Comparison of ENCODE assay signal across 31 mouse cellular contexts in the genomic region with DNA sequence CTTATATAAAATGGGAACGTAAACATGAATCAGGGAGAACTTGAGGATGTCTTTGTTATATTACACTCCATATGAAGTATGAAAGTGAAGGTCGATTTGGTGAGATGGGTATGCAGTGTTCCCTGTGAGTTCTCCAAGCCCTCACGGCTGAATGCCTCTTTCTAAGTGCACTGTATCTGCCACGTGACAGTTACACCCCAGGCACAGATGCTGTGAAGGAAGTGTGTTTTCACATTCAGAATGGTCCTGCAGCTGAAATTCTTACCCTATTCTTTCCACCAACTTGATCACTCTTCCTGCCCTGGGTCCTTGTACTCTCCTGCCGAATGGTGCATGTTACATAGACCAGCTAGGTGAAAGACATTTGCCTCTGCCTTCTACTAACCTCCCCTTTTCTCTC. TPM values are rescaled to one million over a fixed set of nuclear protein-coding genes. Genes with fewer than 3 reads are reported as not detected.
DNase-seq lines count a peak whose midpoint lies in the region; ATAC-seq and TF ChIP-seq lines count a peak whose summit lies in the region.
"Had no signal": no experiment of that assay in that cellular context is flagged by ENCODE, and none has a peak within 500 bp of the region (broad histone marks: within the 10 kb centered on the region; RNA-seq: fewer than 3 reads in every experiment).

No protein-coding gene starts in this region.

- DNase-seq in kidney, postnatal 0 days (ENCODE audit: low spot score), result no peak
- no peak for DNase-seq in kidney, adult 9 months
- DNase-seq in right cerebral cortex, postnatal 25 days, result peak; percentile 25
- no peak for DNase-seq in right cerebral cortex, postnatal 4 days
- peak; percentile 68 for DNase-seq in brain, adult 2 months (ENCODE audit: low read depth, low spot score)
- DNase-seq in thymus, adult 2 months, result no peak
- DNase-seq: adrenal gland, postnatal 10 days; B cell, adult 2 months; cerebellum, adult 11 months; cerebellum, adult 9-10 months; cerebellum, postnatal 36 days; gastrocnemius, adult 2 months; gastrocnemius, postnatal 36 days; heart, adult 18-20 months; heart, postnatal 36 days; kidney, postnatal 14 days; lung, embryonic 14.5 days; lung, postnatal 14 days; midbrain, embryonic 14.5 days; retina, postnatal 1 day; thymus, postnatal 4 days had no signal

- no peak overlapping the region for H3K4me3 ChIP-seq in kidney, postnatal 0 days (replicated peaks; ENCODE audit: low read depth, low read length)
- H3K4me3 ChIP-seq in thymus, adult 2 months (ENCODE audit: control insufficient read depth, insufficient read depth, low read length), result no peak overlapping the region
- H3K4me3 ChIP-seq: forebrain, embryonic 13.5 days; gastrocnemius, adult 2 months; hindbrain, embryonic 12.5 days; limb, embryonic 12.5 days; liver, embryonic 15.5 days; neural tube, embryonic 15.5 days; stomach, embryonic 15.5 days had no signal

- H3K4me1 ChIP-seq in kidney, postnatal 0 days (replicated peaks; ENCODE audit: insufficient read depth, low read length), result no peaks in the 10 kb centered on the region
- no peaks in the 10 kb centered on the region for H3K4me1 ChIP-seq in thymus, adult 2 months (replicated peaks; ENCODE audit: control insufficient read depth, insufficient read depth, low read length)
- H3K4me1 ChIP-seq: forebrain, embryonic 13.5 days; hindbrain, embryonic 12.5 days; limb, embryonic 12.5 days; neural tube, embryonic 15.5 days; stomach, embryonic 15.5 days had no signal

- H3K9ac ChIP-seq in kidney, postnatal 0 days (ENCODE audit: low read depth, low read length), result no peak overlapping the region
- H3K9ac ChIP-seq: forebrain, embryonic 13.5 days; hindbrain, embryonic 12.5 days; limb, embryonic 12.5 days; liver, embryonic 15.5 days; lung, embryonic 14.5 days; neural tube, embryonic 15.5 days; stomach, embryonic 15.5 days had no signal

- no peaks in the 10 kb centered on the region for H3K27me3 ChIP-seq in kidney, postnatal 0 days (ENCODE audit: insufficient read depth, low read length)
- H3K27me3 ChIP-seq in thymus, adult 2 months (ENCODE audit: control insufficient read depth, insufficient read depth, low read length), result no peaks in the 10 kb centered on the region
- H3K27me3 ChIP-seq: forebrain, embryonic 13.5 days; hindbrain, embryonic 12.5 days; limb, embryonic 12.5 days; liver, embryonic 15.5 days; neural tube, embryonic 15.5 days; Patski; stomach, embryonic 15.5 days had no signal

- 74% methylated on average over 5 of the region's 5 CpGs for WGBS in kidney, postnatal 0 days
- 92% methylated on average over 5 of the region's 5 CpGs for WGBS in thymus, adult 2 months

- no peak overlapping the region for H3K4me2 ChIP-seq in kidney, postnatal 0 days (ENCODE audit: low read length)
- H3K4me2 ChIP-seq: forebrain, embryonic 13.5 days; heart, embryonic 11.5 days; hindbrain, embryonic 12.5 days; limb, embryonic 12.5 days; liver, embryonic 15.5 days; lung, embryonic 14.5 days; neural tube, embryonic 15.5 days; stomach, embryonic 15.5 days had no signal

- no peak for TF ChIP-seq POLR2A in thymus, adult 2 months (IDR thresholded peaks at IDR 0.05; ENCODE audit: control insufficient read depth, extremely low read depth, insufficient read depth, low read length, poor library complexity)

- H3K36me3 ChIP-seq in kidney, postnatal 0 days (ENCODE audit: insufficient read depth, low read length), result peaks cover 27% of the 10 kb centered on the region
- peaks cover 57% of the 10 kb centered on the region for H3K36me3 ChIP-seq in thymus, adult 2 months (ENCODE audit: control insufficient read depth, insufficient read depth, low read length)

- H3K27ac ChIP-seq in kidney, postnatal 0 days, result 0 out of 2 replicates have a peak overlapping the region, but pooled peaks have one; percentile 31
- no peak overlapping the region for H3K27ac ChIP-seq in thymus, adult 2 months (ENCODE audit: control insufficient read depth, insufficient read depth, low read length)
- H3K27ac ChIP-seq: forebrain, embryonic 13.5 days; gastrocnemius, adult 2 months; hindbrain, embryonic 12.5 days; hindbrain, postnatal 0 days; limb, embryonic 12.5 days; liver, embryonic 15.5 days; neural tube, embryonic 15.5 days; stomach, embryonic 15.5 days had no signal

- H3K9me3 ChIP-seq in kidney, postnatal 0 days (replicated peaks; ENCODE audit: low read length), result no peaks in the 10 kb centered on the region
- H3K9me3 ChIP-seq: forebrain, embryonic 13.5 days; hindbrain, embryonic 12.5 days; limb, embryonic 12.5 days; liver, embryonic 15.5 days; neural tube, embryonic 15.5 days; stomach, embryonic 15.5 days had no signal

- no peak for ATAC-seq in kidney, postnatal 0 days (replicated peaks; ENCODE audit: low FRiP score, low read depth)
- ATAC-seq: forebrain, embryonic 13.5 days; hindbrain, postnatal 0 days; intestine, embryonic 16.5 days; Patski had no signal

- no peak for TF ChIP-seq CTCF in kidney, postnatal 0 days (IDR thresholded peaks at IDR 0.05; ENCODE audit: low read depth)
- no peak for TF ChIP-seq CTCF in thymus, adult 2 months (IDR thresholded peaks at IDR 0.05; ENCODE audit: borderline replicate concordance, control insufficient read depth, extremely low read depth, insufficient read depth, low read length, poor library complexity)

RNA-seq across cellular contexts. Expression of a gene that starts 6.0 kb away (rescaled TPM):
- 0.08 and 0.12 TPM in 2 replicates for polyA plus RNA-seq in kidney, postnatal 0 days (2015; fragmentation: Nextera tagmentation; extraction: Ambion mirVana)
- 1.5 and 1.6 TPM in 2 replicates for polyA plus RNA-seq in thymus, adult 2 months (2012; rRNA removed)

RNA-seq across cellular contexts. Expression of a gene that starts 25.5 kb away (rescaled TPM):
- polyA plus RNA-seq in kidney, postnatal 0 days (2015; fragmentation: Nextera tagmentation; extraction: Ambion mirVana), result 352 and 403 TPM in 2 replicates
- 252 and 262 TPM in 2 replicates for polyA plus RNA-seq in thymus, adult 2 months (2012; rRNA removed)

RNA-seq across cellular contexts. Expression of a gene that starts 45.5 kb away (rescaled TPM):
- 150 TPM in 2 replicates for polyA plus RNA-seq in kidney, postnatal 0 days (2015; fragmentation: Nextera tagmentation; extraction: Ambion mirVana)
- 199 and 208 TPM in 2 replicates for polyA plus RNA-seq in thymus, adult 2 months (2012; rRNA removed)

RNA-seq across cellular contexts. Expression of a gene that starts 46.5 kb away (rescaled TPM):
- 166 and 177 TPM in 2 replicates for polyA plus RNA-seq in kidney, postnatal 0 days (2015; fragmentation: Nextera tagmentation; extraction: Ambion mirVana)
- polyA plus RNA-seq in thymus, adult 2 months (2012; rRNA removed), result 45.9 and 59.7 TPM in 2 replicates

Comparison
In these comparisons a context has a peak if more than half of its experiments do, and no peak if none do; other contexts are left out.
1. DNase-seq: peak in right cerebral cortex, postnatal 25 days (single experiment) and brain, adult 2 months (single experiment); none in kidney, postnatal 0 days (single experiment), kidney, adult 9 months (single experiment), right cerebral cortex, postnatal 4 days (single experiment) and thymus, adult 2 months (single experiment).